Mouse (Mus musculus) spleen, adult 18-20 months (tissue): ENCODE data around the gene Vmn1r74.
"Not testable (repeated sequence)": the region's sequence is repeated elsewhere in the genome, so short reads cannot be mapped to it uniquely, and the experiment has no call there.

Source experiments
- DNase-seq, 2 experiments: peaks; one replicate each; pipeline ENCODE4 v3.0.0; 2022; ENCODE audit warnings: mixed read lengths in 2 of 2

Vmn1r74 gene

DNA sequence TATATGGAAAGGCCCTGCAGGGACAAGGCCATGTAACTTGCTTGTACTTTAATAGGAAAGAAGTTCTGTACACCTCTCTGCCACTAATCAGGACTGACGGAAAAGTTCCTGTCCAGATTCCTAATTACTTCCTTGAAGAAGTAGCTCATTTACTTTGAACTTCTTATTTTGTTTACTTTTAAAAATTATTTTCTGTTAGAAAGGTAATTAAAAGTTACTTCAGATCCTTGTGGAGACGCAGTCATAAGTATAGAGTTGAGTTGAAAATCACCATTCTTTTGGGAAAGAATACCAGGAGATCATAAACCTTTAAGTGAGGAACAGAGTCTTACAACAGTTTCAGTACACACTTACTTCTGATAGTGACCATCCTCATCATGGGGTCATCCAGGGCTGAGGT lies at the start of gene Vmn1r74:
Gene Vmn1r74 (plus strand): TSS at position 301 of the 400 bp plus-strand sequence.
- no peak for DNase-seq

DNA sequence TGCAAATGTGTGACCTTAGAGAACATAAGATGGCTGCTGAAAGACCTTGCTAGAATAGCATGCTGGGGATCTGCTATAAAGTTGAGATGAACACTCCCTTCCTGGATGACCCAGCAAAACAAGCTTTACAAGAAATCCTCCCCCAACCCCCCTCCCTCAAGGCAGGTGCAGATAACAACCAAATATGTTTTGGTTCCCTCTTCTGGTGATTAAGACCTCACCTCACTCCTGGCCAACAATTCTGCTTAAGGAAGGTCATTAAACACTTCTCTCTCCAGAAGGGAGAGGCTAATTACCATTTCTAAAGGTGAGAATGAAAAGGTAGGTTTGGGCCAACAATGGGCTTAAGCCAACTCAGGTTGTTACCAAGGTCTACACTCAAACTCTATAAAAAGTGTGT lies 20.0 kb upstream of the Vmn1r74 start:
- DNase-seq = no peak

DNA sequence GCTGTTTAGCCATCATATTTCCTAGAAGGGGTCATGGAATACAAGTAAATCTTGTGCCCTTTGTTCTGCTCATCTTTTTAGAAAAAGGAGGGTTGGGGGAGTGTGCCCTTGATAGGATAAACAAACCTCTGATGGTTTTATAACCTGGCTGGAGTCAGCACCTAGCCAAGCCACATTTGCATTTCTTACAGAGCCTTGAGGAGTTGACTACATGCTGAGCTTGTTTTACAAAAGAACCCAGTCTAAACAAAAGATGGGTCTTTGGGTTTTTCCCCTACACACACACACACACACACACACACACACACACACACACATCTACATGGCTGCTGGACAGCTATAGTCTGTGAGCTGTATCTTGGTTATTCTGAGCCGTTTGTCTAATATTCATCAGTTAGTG lies 11.6 kb upstream of the Vmn1r74 start:
- DNase-seq = no peak

DNA sequence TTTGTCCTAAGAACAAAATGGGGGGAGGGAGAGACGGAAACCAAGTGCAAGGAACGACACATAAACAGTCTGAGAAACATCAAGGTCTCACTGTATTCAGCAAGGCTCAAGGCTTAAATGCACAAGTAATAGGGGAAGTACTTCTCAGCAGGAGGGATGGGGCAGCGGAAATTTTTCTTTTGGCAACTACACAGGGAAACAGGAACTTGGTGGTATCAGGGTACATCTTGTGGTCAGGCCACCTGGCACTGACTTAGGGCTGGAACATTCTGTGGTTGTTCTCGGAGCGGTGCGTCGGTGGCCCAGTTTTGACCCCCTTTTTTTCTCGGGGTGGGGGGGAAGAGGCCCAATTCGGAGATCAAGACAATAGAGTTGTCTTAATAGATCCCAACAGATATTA lies 10.5 kb upstream of the Vmn1r74 start:
- not testable (repeated sequence) for DNase-seq

DNA sequence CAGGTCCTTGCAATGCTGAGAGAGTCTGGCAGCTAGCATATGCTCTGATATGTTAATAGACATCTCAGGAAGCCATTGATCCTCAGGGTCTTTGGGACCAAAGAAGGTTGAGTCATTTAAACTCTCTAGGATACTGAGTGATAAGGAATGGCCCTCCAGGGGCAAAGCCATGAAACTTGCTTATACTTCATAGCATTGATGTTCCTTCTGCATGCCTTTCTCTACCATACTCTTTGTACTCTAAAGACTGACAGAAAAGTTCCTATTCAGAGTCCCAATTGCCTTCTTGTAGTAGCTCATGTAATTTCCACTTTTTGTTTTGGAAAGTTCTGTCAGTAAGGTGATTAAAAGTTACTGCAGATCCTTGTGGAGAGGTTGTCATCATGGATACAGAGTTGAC lies 40.5 kb downstream of the Vmn1r74 start, which contains the start of gene Vmn1r75:
Gene Vmn1r75 (plus strand): TSS at position 301 of the 400 bp plus-strand sequence.
- no peak for DNase-seq
